Comparison of ENCODE assay signal across 8 mouse cellular contexts in genomic region chr5:65131211-65131879, GRCm38 (mm10). TPM values are rescaled to one million over a fixed set of nuclear protein-coding genes. Genes with fewer than 3 reads are reported as not detected.
DNase-seq lines count a peak whose midpoint lies in the region; ATAC-seq and TF ChIP-seq lines count a peak whose summit lies in the region.

No protein-coding gene starts in this region.

- H3K4me3 ChIP-seq in heart, embryonic 12.5 days: peak overlapping the region; percentile 44
- H3K4me3 ChIP-seq in limb, embryonic 11.5 days (ENCODE audit: low read depth, low read length): peak overlapping the region; percentile 26
- peak overlapping the region; percentile 68 for H3K4me3 ChIP-seq in olfactory bulb, adult 2 months (ENCODE audit: insufficient read depth, low read depth, low read length)

- no peaks in the 10 kb centered on the region for H3K36me3 ChIP-seq in heart, embryonic 12.5 days
- no peaks in the 10 kb centered on the region for H3K36me3 ChIP-seq in limb, embryonic 11.5 days (ENCODE audit: control insufficient read depth, insufficient read depth, low read length)

- TF ChIP-seq CTCF in olfactory bulb, adult 2 months (IDR thresholded peaks at IDR 0.05; ENCODE audit: insufficient read depth, low read depth, low read length): no peak

- H3K4me2 ChIP-seq in heart, embryonic 12.5 days: peak overlapping the region; percentile 72
- peak overlapping the region; percentile 65 for H3K4me2 ChIP-seq in limb, embryonic 11.5 days (ENCODE audit: low read depth, severe bottlenecking)

- DNase-seq in heart, postnatal 36 days: no peak
- DNase-seq in cerebellum, adult 8-10 months: peak; percentile 36
- peak; percentile 24 to 25 for DNase-seq in frontal cortex, postnatal 14 days (ENCODE audit: low spot score in 2 of 2)
- DNase-seq in limb, embryonic 11.5 days (ENCODE audit: low spot score): peak; percentile 34
- DNase-seq in adrenal gland, adult 8-10 months: no peak
- DNase-seq in kidney, postnatal 14 days: no peak

- no peaks in the 10 kb centered on the region for H3K9me3 ChIP-seq in heart, embryonic 12.5 days (replicated peaks)
- no peaks in the 10 kb centered on the region for H3K9me3 ChIP-seq in limb, embryonic 11.5 days (ENCODE audit: control insufficient read depth, low read length)

- no peak for ATAC-seq in heart, embryonic 12.5 days (ENCODE audit: insufficient number of reproducible peaks, low FRiP score)
- ATAC-seq in limb, embryonic 11.5 days (ENCODE audit: insufficient number of reproducible peaks, low FRiP score, low TSS enrichment, low read depth): no peak

- 30% methylated on average over 20 of the region's 20 CpGs for WGBS in heart, embryonic 12.5 days
- 22% methylated on average over 20 of the region's 20 CpGs for WGBS in limb, embryonic 11.5 days
- 3% methylated on average over 20 of the region's 20 CpGs for WGBS in olfactory bulb, adult 2 months

- no peaks in the 10 kb centered on the region for H3K27me3 ChIP-seq in heart, embryonic 12.5 days (replicated peaks)
- H3K27me3 ChIP-seq in limb, embryonic 11.5 days (ENCODE audit: control insufficient read depth, insufficient read depth, low read length): no peaks in the 10 kb centered on the region

- H3K4me1 ChIP-seq in heart, embryonic 12.5 days (replicated peaks): 0 out of 2 replicates have a peak, but pooled peaks cover 9% of the 10 kb centered on the region
- H3K4me1 ChIP-seq in limb, embryonic 11.5 days (ENCODE audit: control insufficient read depth, insufficient read depth, low read length): no peaks in the 10 kb centered on the region
- peaks cover 2% of the 10 kb centered on the region; the same call in 1 of the 2 replicates for H3K4me1 ChIP-seq in olfactory bulb, adult 2 months (ENCODE audit: control insufficient read depth, insufficient read depth, low read length)

- intact Hi-C loops in heart, postnatal 36 days (cut with DNase I): no loop called here

- H3K27ac ChIP-seq in heart, embryonic 12.5 days (ENCODE audit: poor library complexity, severe bottlenecking): no peak overlapping the region
- no peak overlapping the region for H3K27ac ChIP-seq in limb, embryonic 11.5 days (replicated peaks; ENCODE audit: low read depth, low read length)
- peak overlapping the region; percentile 78 for H3K27ac ChIP-seq in olfactory bulb, adult 2 months (ENCODE audit: insufficient read depth, low read depth, low read length)

- no peak for TF ChIP-seq POLR2A in olfactory bulb, adult 2 months (IDR thresholded peaks at IDR 0.05; ENCODE audit: insufficient read depth, low read depth, low read length)

- peak overlapping the region; percentile 52 for H3K9ac ChIP-seq in heart, embryonic 12.5 days
- H3K9ac ChIP-seq in limb, embryonic 11.5 days (ENCODE audit: low read length): no peak overlapping the region; the same call in none of the 2 replicates

RNA-seq across cellular contexts. Expression of gene Klhl5, which starts 24.0 kb away (rescaled TPM):
- polyA plus RNA-seq in heart, embryonic 12.5 days (2016; fragmentation: Nextera tagmentation; extraction: Ambion mirVana): 18.8 and 21.5 TPM in 2 replicates
- 10 to 100 TPM; 14.3 to 15.1 TPM for total RNA-seq in heart, postnatal 36 days (2021)
- polyA plus RNA-seq in limb, embryonic 11.5 days (2014; fragmentation: Nextera tagmentation; extraction: Ambion mirVana): 15.5 and 16.1 TPM in 2 replicates
- polyA plus RNA-seq in olfactory bulb, adult 2 months (2012; ENCODE audit: insufficient read depth, insufficient read length, low replicate concordance, missing spikeins): not detected in 2 replicates
- total RNA-seq in adrenal gland, adult 8-10 months (2022): 10 to 100 TPM; 46.6 to 96.0 (median 72.1) TPM

RNA-seq across cellular contexts. Expression of gene Tmem156, which starts 39.4 kb away (rescaled TPM):
- 0.27 TPM in 1 of 2 replicates, not detected in the other for polyA plus RNA-seq in heart, embryonic 12.5 days (2016; fragmentation: Nextera tagmentation; extraction: Ambion mirVana)
- under 1 TPM in 1 of 2 experiments, not detected in 1; 0.30 TPM for total RNA-seq in heart, postnatal 36 days (2021)
- polyA plus RNA-seq in limb, embryonic 11.5 days (2014; fragmentation: Nextera tagmentation; extraction: Ambion mirVana): 0.16 and 0.20 TPM in 2 replicates
- polyA plus RNA-seq in olfactory bulb, adult 2 months (2012; ENCODE audit: insufficient read depth, insufficient read length, low replicate concordance, missing spikeins): not detected in 2 replicates
- total RNA-seq in adrenal gland, adult 8-10 months (2022): under 1 TPM; 0.42 to 0.89 (median 0.73) TPM

Comparison
In these comparisons a context has a peak if more than half of its experiments do, and no peak if none do; other contexts are left out.
1. DNase-seq: peak in cerebellum, adult 8-10 months (single experiment), frontal cortex, postnatal 14 days (2 of 2) and limb, embryonic 11.5 days (single experiment); none in heart, postnatal 36 days (0 of 2), adrenal gland, adult 8-10 months (single experiment) and kidney, postnatal 14 days (single experiment).
2. RNA of gene Klhl5, which starts 24.0 kb away (polyA plus RNA-seq): 18.8 to 21.5 TPM in heart, embryonic 12.5 days and 15.5 to 16.1 TPM in limb, embryonic 11.5 days; not detected in olfactory bulb, adult 2 months; every median in the first group is over 10 times any median in the second.
3. Peak in every context shown above with its lines, with median percentiles within 50 percentile points of each other: H3K4me3 ChIP-seq.